In the genomic region with DNA sequence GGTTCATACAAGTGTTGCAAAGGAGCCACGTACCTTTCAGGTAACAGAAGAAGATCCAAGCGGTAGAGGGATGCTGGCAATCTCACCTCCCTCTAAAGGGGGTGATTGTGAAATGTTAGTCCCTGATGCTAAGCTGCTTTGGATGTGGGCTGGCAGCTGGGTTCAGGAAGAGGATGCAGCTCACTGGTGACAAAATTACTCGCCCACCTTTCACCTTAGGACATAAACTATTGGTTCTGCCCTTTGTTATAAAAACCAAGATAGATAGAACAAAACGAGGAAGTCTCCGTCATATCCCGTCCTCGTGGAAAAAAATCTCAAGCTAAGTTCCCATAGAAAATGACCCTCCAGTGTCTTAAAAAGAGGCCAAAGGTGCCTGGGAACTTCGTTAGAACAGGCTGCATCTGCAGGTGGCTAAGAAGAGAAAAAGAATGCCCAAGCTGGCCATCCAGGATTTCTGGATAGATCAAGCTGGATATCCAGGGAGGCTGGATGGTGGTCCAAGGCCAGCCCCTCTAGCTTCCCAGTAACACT, we compare ENCODE assay signal across 15 mouse cellular contexts. TPM values are rescaled to one million over a fixed set of nuclear protein-coding genes. Genes with fewer than 3 reads are reported as not detected.
DNase-seq lines count a peak whose midpoint lies in the region; ATAC-seq and TF ChIP-seq lines count a peak whose summit lies in the region.
"Had no signal": no experiment of that assay in that cellular context is flagged by ENCODE, and none has a peak within 500 bp of the region (broad histone marks: within the 10 kb centered on the region; RNA-seq: fewer than 3 reads in every experiment).

Gene Btnl9, minus strand, starts transcription at position 205 of the 534 bp plus-strand sequence.

- H3K36me3 ChIP-seq in kidney, postnatal 0 days (ENCODE audit: insufficient read depth, low read length) = no peaks in the 10 kb centered on the region
- no peaks in the 10 kb centered on the region for H3K36me3 ChIP-seq in forebrain, postnatal 0 days (ENCODE audit: insufficient read depth)
- H3K36me3 ChIP-seq: forebrain, embryonic 10.5 days had no signal

- intact Hi-C loops in heart, postnatal 36 days (cut with DNase I) = loop anchor here (2.0 to 10.0 kb wide), 4 partner anchors 32 to 368 kb away; partner anchors contain the start of genes Irgm1, Olfr1380, Olfr1394 and Olfr1396

- H3K4me2 ChIP-seq in kidney, postnatal 0 days (ENCODE audit: low read length) = peak within 1 kb of the TSS; percentile 19; the same call in 1 of the 2 replicates
- no peak within 1 kb of the TSS for H3K4me2 ChIP-seq in forebrain, postnatal 0 days (ENCODE audit: low read depth)
- H3K4me2 ChIP-seq: liver, embryonic 11.5 days; midbrain, embryonic 11.5 days had no signal

- H3K27me3 ChIP-seq in kidney, postnatal 0 days (ENCODE audit: insufficient read depth, low read length) = no peaks in the 10 kb centered on the region
- H3K27me3 ChIP-seq in forebrain, postnatal 0 days (ENCODE audit: insufficient read depth, low read length) = no peaks in the 10 kb centered on the region
- H3K27me3 ChIP-seq: CH12.LX had no signal

- no peak for TF ChIP-seq CTCF in kidney, postnatal 0 days (IDR thresholded peaks at IDR 0.05; ENCODE audit: low read depth)
- TF ChIP-seq CTCF in forebrain, postnatal 0 days (IDR thresholded peaks at IDR 0.05; ENCODE audit: low read depth) = no peak

- H3K27ac ChIP-seq in kidney, postnatal 0 days = peak within 1 kb of the TSS; percentile 43; the same call in 1 of the 2 replicates
- H3K27ac ChIP-seq in forebrain, postnatal 0 days (ENCODE audit: low read depth, low read length) = no peak within 1 kb of the TSS
- H3K27ac ChIP-seq: forebrain, embryonic 10.5 days had no signal

- no peak within 1 kb of the TSS for H3K4me3 ChIP-seq in kidney, postnatal 0 days (replicated peaks; ENCODE audit: low read depth, low read length)
- no peak within 1 kb of the TSS for H3K4me3 ChIP-seq in forebrain, postnatal 0 days (ENCODE audit: low read depth, low read length)
- H3K4me3 ChIP-seq: forebrain, embryonic 10.5 days had no signal

- H3K9me3 ChIP-seq in kidney, postnatal 0 days (replicated peaks; ENCODE audit: low read length) = no peaks in the 10 kb centered on the region
- no peaks in the 10 kb centered on the region for H3K9me3 ChIP-seq in forebrain, postnatal 0 days (ENCODE audit: low read length)
- H3K9me3 ChIP-seq: forebrain, embryonic 10.5 days had no signal

- ATAC-seq in kidney, postnatal 0 days (replicated peaks; ENCODE audit: low FRiP score, low read depth) = no peak
- ATAC-seq in granulocyte monocyte progenitor cell, adult 5-6 weeks (replicated peaks; ENCODE audit: poor library complexity, severe bottlenecking) = peak; percentile 25; the same call in 1 of the 2 replicates
- ATAC-seq in forebrain, postnatal 0 days = no peak
- ATAC-seq in megakaryocyte progenitor cell, adult 5-6 weeks (replicated peaks; ENCODE audit: poor library complexity) = no peak
- ATAC-seq: hindbrain, embryonic 16.5 days had no signal

- 56% methylated on average over 8 of the region's 8 CpGs for WGBS in kidney, postnatal 0 days
- 80% methylated on average over 8 of the region's 8 CpGs for WGBS in forebrain, postnatal 0 days

- H3K9ac ChIP-seq in kidney, postnatal 0 days (ENCODE audit: low read depth, low read length) = 0 out of 2 replicates have a peak within 1 kb of the TSS, but pooled peaks have one; percentile 5
- H3K9ac ChIP-seq in forebrain, postnatal 0 days = no peak within 1 kb of the TSS

- DNase-seq in kidney, postnatal 0 days (ENCODE audit: low spot score) = no peak
- no peak for DNase-seq in kidney, postnatal 25 days
- DNase-seq in adrenal gland, postnatal 14 days = no peak
- no peak for DNase-seq in heart, postnatal 36 days
- no peak for DNase-seq in forebrain, postnatal 0 days
- DNase-seq: cerebellum, adult 9-10 months; lung, postnatal 14 days had no signal

- no peaks in the 10 kb centered on the region for H3K4me1 ChIP-seq in kidney, postnatal 0 days (replicated peaks; ENCODE audit: insufficient read depth, low read length)
- H3K4me1 ChIP-seq in forebrain, postnatal 0 days (ENCODE audit: insufficient read depth) = no peaks in the 10 kb centered on the region
- H3K4me1 ChIP-seq: forebrain, embryonic 10.5 days had no signal

RNA-seq across cellular contexts. Expression of gene Btnl9, which starts in this region (rescaled TPM):
- 2.2 and 2.5 TPM in 2 replicates for polyA plus RNA-seq in kidney, postnatal 0 days (2015; fragmentation: Nextera tagmentation; extraction: Ambion mirVana)
- 32.0 and 38.6 TPM in 2 replicates for total RNA-seq in adrenal gland, postnatal 14 days (2021)
- 3.8 and 4.1 TPM in 2 replicates for total RNA-seq in granulocyte monocyte progenitor cell, adult 5-6 weeks (2014; fragmentation: Nextera tagmentation)
- 5.3 and 7.6 TPM in 2 replicates for total RNA-seq in granulocyte monocyte progenitor cell, adult 5-6 weeks (2017)
- total RNA-seq in heart, postnatal 36 days (2021) = 10 to 100 TPM; 34.7 to 38.5 TPM
- 0.08 and 0.14 TPM in 2 replicates for total RNA-seq in forebrain, postnatal 0 days (2014; rRNA removed)
- polyA plus RNA-seq in forebrain, postnatal 0 days (2015; fragmentation: Nextera tagmentation; extraction: Ambion mirVana) = 0.16 TPM in 1 of 2 replicates, not detected in the other
- total RNA-seq in megakaryocyte progenitor cell, adult 5-6 weeks (2015) = 3.8 and 7.1 TPM in 2 replicates
- total RNA-seq in megakaryocyte progenitor cell, adult 5-6 weeks (2017) = 7.5 and 13.9 TPM in 2 replicates
- total RNA-seq: layer of hippocampus, adult 18-20 months had no signal
- polyA plus RNA-seq: midbrain, embryonic 11.5 days had no signal
